Mouse (Mus musculus) heart, embryonic 12.5 days (tissue): Measurements from ENCODE around the gene Uts2b. TPM values are rescaled to one million over a fixed set of nuclear protein-coding genes. Genes with fewer than 3 reads are reported as not detected.
A peak's percentile ranks its signal among the peaks of the same experiment; 100 is the strongest.

Source experiments
- ATAC-seq: fragments of 200-750 bp; cut with Nextera tagmentation; 2 replicates; pipeline ENCODE4 v1.8.0; 2017; ENCODE audit warnings: moderate TSS enrichment, moderate library complexity; ENCODE audit not compliant: insufficient number of reproducible peaks, low FRiP score
- H3K27ac ChIP-seq: fragments of 300-500 bp; sonication (generic); 2 replicates; pipeline ENCODE4 v1.5.1; 2016; ENCODE audit warnings: mild to moderate bottlenecking, moderate library complexity; ENCODE audit not compliant: poor library complexity, severe bottlenecking
- H3K27me3 ChIP-seq: fragments of 300-500 bp; sonication (generic); replicated peaks from 2 replicates; pipeline ENCODE4 v1.6.1; 2016; ENCODE audit warnings: mild to moderate bottlenecking, moderate library complexity
- H3K36me3 ChIP-seq: fragments of 300-500 bp; sonication (generic); 2 replicates; pipeline ENCODE4 v1.6.1; 2016; ENCODE audit warnings: mild to moderate bottlenecking, moderate library complexity
- H3K4me1 ChIP-seq: fragments of 300-500 bp; sonication (generic); replicated peaks from 2 replicates; pipeline ENCODE4 v1.6.1; 2016; ENCODE audit warnings: mild to moderate bottlenecking
- H3K4me2 ChIP-seq: fragments of 300-500 bp; sonication (generic); 2 replicates; pipeline ENCODE4 v1.6.1; 2016; ENCODE audit warnings: mild to moderate bottlenecking, moderate library complexity
- H3K4me3 ChIP-seq: fragments of 300-500 bp; sonication (generic); 2 replicates; pipeline ENCODE4 v1.5.1; 2016; ENCODE audit warnings: mild to moderate bottlenecking
- H3K9ac ChIP-seq: fragments of 300-500 bp; sonication (generic); 2 replicates; pipeline ENCODE4 v1.6.1; 2016; ENCODE audit warnings: mild to moderate bottlenecking, moderate library complexity
- H3K9me3 ChIP-seq: fragments of 300-500 bp; sonication (generic); replicated peaks from 2 replicates; pipeline ENCODE4 v1.6.1; 2016; ENCODE audit warnings: mild to moderate bottlenecking, moderate library complexity
- WGBS: fragments of 180-500 bp; shearing (Covaris S2); methylation state at CpG from one replicate; pipeline ENCODE4 v1.1.7; 2016; 5-methylcytosine and 5-hydroxymethylcytosine counted together
- polyA plus RNA-seq: library from polyadenylated mRNA; unstranded; fragments of >200 nt; fragmentation: Nextera tagmentation; extraction: Ambion mirVana; gene quantifications from 2 replicates; pipeline ENCODE4 v1.2.1, GENCODE M21; 2016

Uts2b gene
- polyA plus RNA-seq, 1 experiment from 2014 or later, result 5.5 TPM

- WGBS, result 88% methylated on average over 4 of the region's 4 CpGs
- Histone ChIP-seq H3K9ac (no peak overlapping the region), H3K27ac (no peak overlapping the region), H3K4me2 (peak overlapping the region; percentile 79), H3K4me1 (peaks cover 29% of the 10 kb centered on the region), H3K9me3 (no peaks in the 10 kb centered on the region), H3K4me3 (peak overlapping the region; percentile 69), H3K36me3 (no peaks in the 10 kb centered on the region), H3K27me3 (no peaks in the 10 kb centered on the region)
- ATAC-seq, result no peak
Measured at GRCm38 (mm10) chr16:27390306-27390705, 20.3 kb upstream of the Uts2b start.

- Histone ChIP-seq H3K4me3 (peak overlapping the region; percentile 69), H3K4me2 (peak overlapping the region; percentile 79), H3K9ac (peak overlapping the region; percentile 90), H3K9me3 (no peaks in the 10 kb centered on the region), H3K27ac (peak overlapping the region; percentile 92), H3K4me1 (peaks cover 29% of the 10 kb centered on the region), H3K36me3 (no peaks in the 10 kb centered on the region), H3K27me3 (no peaks in the 10 kb centered on the region)
- 37% methylated on average over 7 of the region's 7 CpGs for WGBS
- ATAC-seq, result 0 out of 2 replicates have a peak, but pooled peaks have one; percentile 2
Measured at GRCm38 (mm10) chr16:27389534-27390282, 19.7 kb upstream of the Uts2b start.

GRCm38 (mm10) chr16:27388761-27389451 is 18.9 kb upstream of the Uts2b start, which contains the start of gene Ccdc50:
Gene Ccdc50 (plus strand): TSS chr16:27388869.
- peak; percentile 92 for ATAC-seq
- peaks cover 29% of the 10 kb centered on the region for H3K4me1 ChIP-seq
- H3K27ac ChIP-seq, result peak within 1 kb of the TSS; percentile 92
- no peaks in the 10 kb centered on the region for H3K9me3 ChIP-seq
- H3K4me3 ChIP-seq, result peak within 1 kb of the TSS; percentile 69
- under 1% methylated on average over 69 of the region's 69 CpGs for WGBS
- H3K4me2 ChIP-seq, result peak within 1 kb of the TSS; percentile 79
- no peaks in the 10 kb centered on the region for H3K36me3 ChIP-seq
- no peaks in the 10 kb centered on the region for H3K27me3 ChIP-seq
- H3K9ac ChIP-seq, result peak within 1 kb of the TSS; percentile 90

GRCm38 (mm10) chr16:27387634-27388611 is 17.9 kb upstream of the Uts2b start:
- peak overlapping the region; percentile 79 for H3K4me2 ChIP-seq
- H3K27me3 ChIP-seq, result no peaks in the 10 kb centered on the region
- WGBS, result 32% methylated on average over 12 of the region's 12 CpGs
- peaks cover 29% of the 10 kb centered on the region for H3K4me1 ChIP-seq
- H3K9ac ChIP-seq, result peak overlapping the region; percentile 36; the same call in 1 of the 2 replicates
- ATAC-seq, result no peak
- no peaks in the 10 kb centered on the region for H3K9me3 ChIP-seq
- no peaks in the 10 kb centered on the region for H3K36me3 ChIP-seq
- H3K27ac ChIP-seq, result peak overlapping the region; percentile 51
- H3K4me3 ChIP-seq, result peak overlapping the region; percentile 69

- no peak overlapping the region for H3K9ac ChIP-seq
- H3K27ac ChIP-seq, result no peak overlapping the region
- H3K4me2 ChIP-seq, result no peak overlapping the region
- no peak overlapping the region for H3K4me3 ChIP-seq
- WGBS, result 66% methylated on average over 4 of the region's 4 CpGs
- H3K36me3 ChIP-seq, result no peaks in the 10 kb centered on the region
- H3K9me3 ChIP-seq, result no peaks in the 10 kb centered on the region
- H3K4me1 ChIP-seq, result peaks cover 29% of the 10 kb centered on the region
- ATAC-seq, result no peak
- no peaks in the 10 kb centered on the region for H3K27me3 ChIP-seq
Measured at GRCm38 (mm10) chr16:27386850-27387407, 16.9 kb upstream of the Uts2b start.

- H3K36me3 ChIP-seq, result no peaks in the 10 kb centered on the region
- no peaks in the 10 kb centered on the region for H3K27me3 ChIP-seq
- no peak overlapping the region for H3K9ac ChIP-seq
- no peak overlapping the region for H3K27ac ChIP-seq
- H3K4me2 ChIP-seq, result no peak overlapping the region
- no peak for ATAC-seq
- WGBS, result 81% methylated on average over 1 of the region's 1 CpGs
- peaks cover 19% of the 10 kb centered on the region for H3K4me1 ChIP-seq
- H3K4me3 ChIP-seq, result no peak overlapping the region
- no peaks in the 10 kb centered on the region for H3K9me3 ChIP-seq
Measured at GRCm38 (mm10) chr16:27385649-27386048, 15.6 kb upstream of the Uts2b start.

- ATAC-seq, result no peak
- Histone ChIP-seq H3K4me1 (peaks cover 14% of the 10 kb centered on the region), H3K4me3 (no peak overlapping the region), H3K36me3 (no peaks in the 10 kb centered on the region), H3K27me3 (no peaks in the 10 kb centered on the region), H3K9ac (no peak overlapping the region), H3K4me2 (no peak overlapping the region), H3K9me3 (no peaks in the 10 kb centered on the region), H3K27ac (no peak overlapping the region)
- 53% methylated on average over 4 of the region's 4 CpGs for WGBS
Measured at GRCm38 (mm10) chr16:27384893-27385603, 15.0 kb upstream of the Uts2b start.

- ATAC-seq, result no peak
- H3K4me3 ChIP-seq, result no peak overlapping the region
- 73% methylated on average over 4 of the region's 4 CpGs for WGBS
Measured at GRCm38 (mm10) chr16:27382217-27382616, 12.2 kb upstream of the Uts2b start.

GRCm38 (mm10) chr16:27376556-27376955 is 6.5 kb upstream of the Uts2b start:
- Histone ChIP-seq H3K4me3 (no peak overlapping the region), H3K9ac (no peak overlapping the region)
- ATAC-seq, result no peak

More at GRCm38 (mm10) chr16:27382217-27382616, 12.2 kb upstream of the Uts2b start:
- Histone ChIP-seq H3K27ac (no peak overlapping the region), H3K27me3 (no peaks in the 10 kb centered on the region), H3K9me3 (no peaks in the 10 kb centered on the region), H3K36me3 (no peaks in the 10 kb centered on the region), H3K4me2 (no peak overlapping the region), H3K4me1 (no peaks in the 10 kb centered on the region), H3K9ac (no peak overlapping the region)

GRCm38 (mm10) chr16:27375318-27375717 is 5.3 kb upstream of the Uts2b start:
- H3K9me3 ChIP-seq, result no peaks in the 10 kb centered on the region
- 84% methylated on average over 2 of the region's 2 CpGs for WGBS
- H3K27ac ChIP-seq, result no peak overlapping the region
- H3K4me1 ChIP-seq, result no peaks in the 10 kb centered on the region
- ATAC-seq, result no peak
- no peaks in the 10 kb centered on the region for H3K27me3 ChIP-seq
- no peak overlapping the region for H3K4me2 ChIP-seq
- H3K9ac ChIP-seq, result no peak overlapping the region
- no peaks in the 10 kb centered on the region for H3K36me3 ChIP-seq
- no peak overlapping the region for H3K4me3 ChIP-seq

More at GRCm38 (mm10) chr16:27376556-27376955, 6.5 kb upstream of the Uts2b start:
- no peak overlapping the region for H3K4me2 ChIP-seq
- no peaks in the 10 kb centered on the region for H3K9me3 ChIP-seq
- no peak overlapping the region for H3K27ac ChIP-seq
- no peaks in the 10 kb centered on the region for H3K36me3 ChIP-seq
- H3K27me3 ChIP-seq, result no peaks in the 10 kb centered on the region
- no peaks in the 10 kb centered on the region for H3K4me1 ChIP-seq
